Mouse (Mus musculus) embryo, embryonic 10 days (tissue): ENCODE data around the gene Megf8.

Experiments used
- DNase-seq: peaks from one replicate; pipeline ENCODE4 v3.0.0-alpha.2; 2015; ENCODE audit warnings: low spot score

The Megf8 gene

GRCm38 (mm10) chr7:25334472-25334871 lies 17.5 kb downstream of the Megf8 start:
- no peak for DNase-seq

GRCm38 (mm10) chr7:25339329-25339728 lies 22.4 kb downstream of the Megf8 start:
- no peak for DNase-seq

- DNase-seq: no peak
Measured at GRCm38 (mm10) chr7:25341000-25341784, 24.2 kb downstream of the Megf8 start.

- no peak for DNase-seq
Measured at GRCm38 (mm10) chr7:25348861-25349260, 31.9 kb downstream of the Megf8 start.

GRCm38 (mm10) chr7:25358721-25359206 lies 41.8 kb downstream of the Megf8 start:
- DNase-seq: peak; percentile 27

- no peak for DNase-seq
Measured at GRCm38 (mm10) chr7:25363151-25363550, 46.2 kb downstream of the Megf8 start.

- no peak for DNase-seq
Measured at GRCm38 (mm10) chr7:25363632-25364031, 46.7 kb downstream of the Megf8 start.

- DNase-seq: peak; percentile 29
Measured at GRCm38 (mm10) chr7:25365937-25366625, 49.1 kb downstream of the Megf8 start.

- peak; percentile 56 for DNase-seq
Measured at GRCm38 (mm10) chr7:25367632-25368293, 50.8 kb downstream of the Megf8 start.

- no peak for DNase-seq
Measured at GRCm38 (mm10) chr7:25368333-25368732, 51.4 kb downstream of the Megf8 start.

- no peak for DNase-seq
Measured at GRCm38 (mm10) chr7:25369058-25369749, 52.2 kb downstream of the Megf8 start, which contains the start of gene Cnfn. Cnfn (minus strand) TSS chr7:25369724.

GRCm38 (mm10) chr7:25372441-25372840 lies 55.5 kb downstream of the Megf8 start:
- DNase-seq: no peak

GRCm38 (mm10) chr7:25376556-25376955 lies 59.6 kb downstream of the Megf8 start:
- DNase-seq: peak; percentile 86

- DNase-seq: no peak
Measured at GRCm38 (mm10) chr7:25377100-25377700, 60.2 kb downstream of the Megf8 start.

- no peak for DNase-seq
Measured at GRCm38 (mm10) chr7:25378181-25379100, 61.5 kb downstream of the Megf8 start.

- DNase-seq: peak; percentile 78
Measured at GRCm38 (mm10) chr7:25379551-25380351, 62.8 kb downstream of the Megf8 start.

- DNase-seq: no peak
Measured at GRCm38 (mm10) chr7:25380392-25381283, 63.7 kb downstream of the Megf8 start.

GRCm38 (mm10) chr7:25381284-25381680 lies 64.3 kb downstream of the Megf8 start:
- no peak for DNase-seq

- no peak for DNase-seq
Measured at GRCm38 (mm10) chr7:25382541-25382940, 65.6 kb downstream of the Megf8 start.
